Mouse (Mus musculus): ENCODE data around the gene Pcsk4. TPM values are rescaled to one million over a fixed set of nuclear protein-coding genes. Genes with fewer than 3 reads are reported as not detected.

The Pcsk4 gene
- total RNA-seq, 2 experiments from 2014 or later = 0.83 TPM; not detected in 1

GRCm38 (mm10) chr10:80300672-80301181 is 28.6 kb downstream of the Pcsk4 start:
- no peak for ATAC-seq (ENCODE audit: poor library complexity, severe bottlenecking)

GRCm38 (mm10) chr10:80299824-80300223 is 29.5 kb downstream of the Pcsk4 start:
- no peak for ATAC-seq (ENCODE audit: poor library complexity, severe bottlenecking)

- ATAC-seq (ENCODE audit: poor library complexity, severe bottlenecking) = no peak
Measured at GRCm38 (mm10) chr10:80299301-80299700, 30.0 kb downstream of the Pcsk4 start.

GRCm38 (mm10) chr10:80298571-80299281 is 30.6 kb downstream of the Pcsk4 start:
- no peak for ATAC-seq (ENCODE audit: poor library complexity, severe bottlenecking)

GRCm38 (mm10) chr10:80297526-80298133 is 31.7 kb downstream of the Pcsk4 start:
- ATAC-seq (ENCODE audit: poor library complexity, severe bottlenecking) = no peak

- ATAC-seq (ENCODE audit: poor library complexity, severe bottlenecking) = no peak
Measured at GRCm38 (mm10) chr10:80296824-80297223, 32.5 kb downstream of the Pcsk4 start.

- ATAC-seq (ENCODE audit: poor library complexity, severe bottlenecking) = peak; percentile 50
Measured at GRCm38 (mm10) chr10:80295618-80296425, 33.5 kb downstream of the Pcsk4 start, which contains the start of gene Apc2. Apc2 (plus strand) TSS chr10:80295977.

- no peak for ATAC-seq (ENCODE audit: poor library complexity, severe bottlenecking)
Measured at GRCm38 (mm10) chr10:80294788-80295303, 34.5 kb downstream of the Pcsk4 start.

- ATAC-seq (ENCODE audit: poor library complexity, severe bottlenecking) = no peak
Measured at GRCm38 (mm10) chr10:80294311-80294710, 35.0 kb downstream of the Pcsk4 start.

GRCm38 (mm10) chr10:80293325-80293724 is 36.0 kb downstream of the Pcsk4 start:
- no peak for ATAC-seq (ENCODE audit: poor library complexity, severe bottlenecking)

GRCm38 (mm10) chr10:80292251-80293146 is 36.8 kb downstream of the Pcsk4 start, which contains the start of gene Rps15:
Rps15 (plus strand) TSS chr10:80292453.
- peak; percentile 94 for ATAC-seq (ENCODE audit: poor library complexity, severe bottlenecking)

GRCm38 (mm10) chr10:80288657-80289056 is 40.6 kb downstream of the Pcsk4 start:
- no peak for ATAC-seq (ENCODE audit: poor library complexity, severe bottlenecking)

- ATAC-seq (ENCODE audit: poor library complexity, severe bottlenecking) = no peak
Measured at GRCm38 (mm10) chr10:80288097-80288496, 41.2 kb downstream of the Pcsk4 start.

GRCm38 (mm10) chr10:80285222-80286070 is 43.9 kb downstream of the Pcsk4 start:
- ATAC-seq (ENCODE audit: poor library complexity, severe bottlenecking) = no peak

- ATAC-seq (ENCODE audit: poor library complexity, severe bottlenecking) = no peak
Measured at GRCm38 (mm10) chr10:80282481-80283441, 46.5 kb downstream of the Pcsk4 start.

GRCm38 (mm10) chr10:80281921-80282371 is 47.4 kb downstream of the Pcsk4 start:
- ATAC-seq (ENCODE audit: poor library complexity, severe bottlenecking) = peak; percentile 65

- no peak for ATAC-seq (ENCODE audit: poor library complexity, severe bottlenecking)
Measured at GRCm38 (mm10) chr10:80281304-80281703, 48.0 kb downstream of the Pcsk4 start.

- no peak for ATAC-seq (ENCODE audit: poor library complexity, severe bottlenecking)
Measured at GRCm38 (mm10) chr10:80279273-80279672, 50.0 kb downstream of the Pcsk4 start.
